Comparison of ENCODE assay signal across 8 mouse cellular contexts in genomic region chr1:37866286-37866685, GRCm38 (mm10). TPM values are rescaled to one million over a fixed set of nuclear protein-coding genes. Genes with fewer than 3 reads are reported as not detected.
DNase-seq lines count a peak whose midpoint lies in the region; ATAC-seq and TF ChIP-seq lines count a peak whose summit lies in the region.

TSS of gene Tsga10 (minus strand) at chr1:37866429.

- DNase-seq in heart, postnatal 14 days = no peak
- DNase-seq in MEL (ENCODE audit: low read depth, low spot score) = peak; percentile 56
- DNase-seq in adrenal gland, adult (ENCODE audit: inconsistent age in 2 of 2, low spot score in 1 of 2) = no peak
- DNase-seq in gastrocnemius, postnatal 4 days (ENCODE audit: low spot score in 2 of 2) = no peak
- no peak for DNase-seq in right cerebral cortex, postnatal 25 days

- peaks cover 5% of the 10 kb centered on the region; the same call in 1 of the 2 replicates for H3K4me1 ChIP-seq in heart, embryonic 15.5 days (replicated peaks)
- peaks cover 5 to 12% of the 10 kb centered on the region in 2 experiments; a peak in 3 of 4 replicates for H3K4me1 ChIP-seq in MEL (ENCODE audit: control insufficient read depth in 1 of 2, insufficient read depth in 2 of 2, low read length in 2 of 2)
- peaks cover 6% of the 10 kb centered on the region for H3K4me1 ChIP-seq in hindbrain, embryonic 13.5 days (replicated peaks)
- H3K4me1 ChIP-seq in liver, embryonic 16.5 days (ENCODE audit: control insufficient read depth, low read depth, low read length) = peaks cover 9% of the 10 kb centered on the region

- TF ChIP-seq POLR2A in MEL (IDR thresholded peaks at IDR 0.05; ENCODE audit: control insufficient read depth in 1 of 2, insufficient read depth in 1 of 2, low read depth in 1 of 2, low read length in 2 of 2, poor library complexity in 1 of 2) = no peak

- peak within 1 kb of the TSS; percentile 70 for H3K9ac ChIP-seq in heart, embryonic 15.5 days
- H3K9ac ChIP-seq in MEL (ENCODE audit: control insufficient read depth, low read depth, low read length, poor library complexity, severe bottlenecking) = peak within 1 kb of the TSS; percentile 88
- H3K9ac ChIP-seq in hindbrain, embryonic 13.5 days = peak within 1 kb of the TSS; percentile 78
- peak within 1 kb of the TSS; percentile 87 for H3K9ac ChIP-seq in liver, embryonic 16.5 days (ENCODE audit: low read depth, low read length)

- H3K4me3 ChIP-seq in heart, embryonic 15.5 days = peak within 1 kb of the TSS; percentile 69
- H3K4me3 ChIP-seq in MEL (ENCODE audit: control insufficient read depth in 1 of 2, insufficient read depth in 1 of 2, low read depth in 2 of 2, low read length in 2 of 2) = peak within 1 kb of the TSS; percentile 75 to 91
- peak within 1 kb of the TSS; percentile 69 for H3K4me3 ChIP-seq in hindbrain, embryonic 13.5 days
- peak within 1 kb of the TSS; percentile 70 for H3K4me3 ChIP-seq in liver, embryonic 16.5 days (ENCODE audit: low read depth, low read length)

- TF ChIP-seq RAD21 in MEL (IDR thresholded peaks at IDR 0.05; ENCODE audit: low read depth, low read length) = no peak

- H3K9me3 ChIP-seq in heart, embryonic 15.5 days (replicated peaks) = no peaks in the 10 kb centered on the region
- no peaks in the 10 kb centered on the region for H3K9me3 ChIP-seq in MEL (replicated peaks; ENCODE audit: insufficient read depth, low read length)
- H3K9me3 ChIP-seq in hindbrain, embryonic 13.5 days = no peaks in the 10 kb centered on the region
- H3K9me3 ChIP-seq in liver, embryonic 16.5 days (replicated peaks; ENCODE audit: control insufficient read depth, low read length) = no peaks in the 10 kb centered on the region

- peak within 1 kb of the TSS; percentile 91 for H3K27ac ChIP-seq in heart, embryonic 15.5 days
- peak within 1 kb of the TSS; percentile 88 for H3K27ac ChIP-seq in MEL (ENCODE audit: control insufficient read depth, low read depth, low read length)
- H3K27ac ChIP-seq in hindbrain, embryonic 13.5 days = peak within 1 kb of the TSS; percentile 95
- H3K27ac ChIP-seq in liver, embryonic 16.5 days (ENCODE audit: low read length) = peak within 1 kb of the TSS; percentile 92

- H3K79me2 ChIP-seq in MEL (ENCODE audit: control insufficient read depth, insufficient read depth, low read length, poor library complexity) = peaks cover 2% of the 10 kb centered on the region; the same call in 1 of the 2 replicates

- intact Hi-C loops in heart, postnatal 14 days (cut with DNase I) = loop anchor here (2.0 to 10.0 kb wide), 3 partner anchors 187 to 1669 kb away; partner anchors contain the start of gene Cnot11

- 86% methylated on average over 6 of the region's 6 CpGs for WGBS in heart, embryonic 15.5 days
- 82% methylated on average over 6 of the region's 6 CpGs for WGBS in hindbrain, embryonic 13.5 days
- 78% methylated on average over 6 of the region's 6 CpGs for WGBS in liver, embryonic 16.5 days (ENCODE audit: insufficient replicate concordance)

- peak within 1 kb of the TSS; percentile 85 for H3K4me2 ChIP-seq in heart, embryonic 15.5 days
- peak within 1 kb of the TSS; percentile 74 for H3K4me2 ChIP-seq in hindbrain, embryonic 13.5 days
- peak within 1 kb of the TSS; percentile 89 for H3K4me2 ChIP-seq in liver, embryonic 16.5 days (ENCODE audit: low read depth, low read length)

- TF ChIP-seq EP300 in MEL (IDR thresholded peaks at IDR 0.05; ENCODE audit: low read depth in 1 of 2, low read length in 2 of 2) = no peak

- H3K36me3 ChIP-seq in heart, embryonic 15.5 days = no peaks in the 10 kb centered on the region
- H3K36me3 ChIP-seq in MEL (ENCODE audit: control insufficient read depth in 1 of 2, insufficient read depth in 2 of 2, low read length in 2 of 2) = peaks cover 0 to 13% of the 10 kb centered on the region in 2 experiments; a peak in 2 of 4 replicates
- H3K36me3 ChIP-seq in hindbrain, embryonic 13.5 days = no peaks in the 10 kb centered on the region
- H3K36me3 ChIP-seq in liver, embryonic 16.5 days (ENCODE audit: control insufficient read depth, insufficient read depth) = no peaks in the 10 kb centered on the region

- no peak for ATAC-seq in heart, embryonic 15.5 days (replicated peaks; ENCODE audit: insufficient number of reproducible peaks, insufficient read depth, low FRiP score, low read depth)
- no peak for ATAC-seq in hindbrain, embryonic 13.5 days (ENCODE audit: low FRiP score)
- ATAC-seq in liver, embryonic 16.5 days (ENCODE audit: low read depth) = no peak

- H3K27me3 ChIP-seq in heart, embryonic 15.5 days = no peaks in the 10 kb centered on the region
- H3K27me3 ChIP-seq in MEL (ENCODE audit: control insufficient read depth in 1 of 2, insufficient read depth in 2 of 2, low read length in 2 of 2) = peaks cover 1 to 3% of the 10 kb centered on the region in 2 experiments; a peak in 3 of 4 replicates
- H3K27me3 ChIP-seq in hindbrain, embryonic 13.5 days = peaks cover 24% of the 10 kb centered on the region
- no peaks in the 10 kb centered on the region for H3K27me3 ChIP-seq in liver, embryonic 16.5 days (ENCODE audit: control insufficient read depth, insufficient read depth, low read depth, low read length)

- no peak for TF ChIP-seq CTCF in MEL (IDR thresholded peaks at IDR 0.05 in 2 of 3, conservative IDR thresholded peaks at IDR 0.05 in 1 of 3; ENCODE audit: control insufficient read depth in 1 of 3, insufficient read depth in 1 of 3, low read depth in 2 of 3, low read length in 3 of 3, poor library complexity in 1 of 3, severe bottlenecking in 1 of 3)

TF ChIP-seq in MEL, 35 proteins besides CTCF, POLR2A, EP300 and RAD21:
- TF ChIP-seq SIN3A (IDR thresholded peaks at IDR 0.05; ENCODE audit: low read length) (peak; percentile 16; the same call in 1 of the 2 replicates), CHD2 (IDR thresholded peaks at IDR 0.05; ENCODE audit: low read length) (no peak), ZMIZ1 (IDR thresholded peaks at IDR 0.05; ENCODE audit: low read depth, low read length) (no peak), BHLHE40 (IDR thresholded peaks at IDR 0.05; ENCODE audit: borderline replicate concordance, low read depth, low read length) (no peak), USF1 (IDR thresholded peaks at IDR 0.05; ENCODE audit: low read depth, low read length) (no peak), POLR2AphosphoS5 (IDR thresholded peaks at IDR 0.05; ENCODE audit: borderline replicate concordance, low read depth, low read length) (no peak), HCFC1 (IDR thresholded peaks at IDR 0.05; ENCODE audit: low read depth, low read length) (0 out of 2 replicates have a peak, but pooled peaks have one; percentile 46), MAX (IDR thresholded peaks at IDR 0.05; ENCODE audit: low read length) (0 out of 2 replicates have a peak, but pooled peaks have one; percentile 14), NRF1 (IDR thresholded peaks at IDR 0.05; ENCODE audit: insufficient read depth, low read depth, low read length, poor library complexity, severe bottlenecking) (no peak), UBTF (IDR thresholded peaks at IDR 0.05; ENCODE audit: borderline replicate concordance, insufficient read depth, low read depth, low read length) (no peak), ZNF384 (IDR thresholded peaks at IDR 0.05; ENCODE audit: low read depth, low read length) (no peak), MAFK (IDR thresholded peaks at IDR 0.05; ENCODE audit: borderline replicate concordance, low read depth, low read length) (no peak), KAT2A (conservative IDR thresholded peaks at IDR 0.05; ENCODE audit: low read depth, low read length) (no peak), ZC3H11A (IDR thresholded peaks at IDR 0.05; ENCODE audit: low read depth, low read length) (no peak), ETS1 (IDR thresholded peaks at IDR 0.05; ENCODE audit: low read depth, low read length) (no peak), GABPA (IDR thresholded peaks at IDR 0.05; ENCODE audit: low read depth, low read length) (no peak), MYB (IDR thresholded peaks at IDR 0.05; ENCODE audit: low read depth, low read length) (no peak), USF2 (IDR thresholded peaks at IDR 0.05; ENCODE audit: borderline replicate concordance in 1 of 2, insufficient read depth in 1 of 2, low read depth in 1 of 2, low read length in 2 of 2) (no peak), TBP (IDR thresholded peaks at IDR 0.05; ENCODE audit: low read depth, low read length) (no peak), MAZ (IDR thresholded peaks at IDR 0.05; ENCODE audit: low read depth, low read length) (no peak), SMC3 (IDR thresholded peaks at IDR 0.05; ENCODE audit: low read depth, low read length) (no peak), GATA1 (IDR thresholded peaks at IDR 0.05; ENCODE audit: low read depth, low read length) (no peak), TAL1 (IDR thresholded peaks at IDR 0.05; ENCODE audit: low read length) (no peak), MYC (IDR thresholded peaks at IDR 0.05; ENCODE audit: low read depth, low read length) (no peak)

RNA-seq across cellular contexts. Expression of gene Tsga10, which starts in this region (rescaled TPM):
- 4.1 and 4.8 TPM in 2 replicates for polyA plus RNA-seq in heart, embryonic 15.5 days (2015; fragmentation: Nextera tagmentation; extraction: Ambion mirVana)
- 1 to 10 TPM; 3.5 to 3.8 TPM for total RNA-seq in heart, postnatal 14 days (2021)
- total RNA-seq in MEL (2012; rRNA removed) = 0.35 and 0.49 TPM in 2 replicates
- polyA plus RNA-seq in MEL (2012; ENCODE audit: insufficient read depth in 1 of 2, insufficient read length in 2 of 2, low read depth in 1 of 2, low replicate concordance in 2 of 2, missing spikeins in 1 of 2) = under 1 TPM in 1 of 2 experiments, not detected in 1; 0.64 TPM
- polyA plus RNA-seq in hindbrain, embryonic 13.5 days (2015; fragmentation: Nextera tagmentation; extraction: Ambion mirVana) = 21.5 and 22.3 TPM in 2 replicates
- 1.1 and 1.4 TPM in 2 replicates for polyA plus RNA-seq in liver, embryonic 16.5 days (2015; fragmentation: Nextera tagmentation; extraction: Ambion mirVana)
- total RNA-seq in gastrocnemius, postnatal 4 days (2021) = 1 to 10 TPM; 4.7 to 5.4 TPM

Comparison
In these comparisons a context has a peak if more than half of its experiments do, and no peak if none do; other contexts are left out.
1. Peak in DNase-seq, H3K4me3 ChIP-seq, H3K27ac ChIP-seq and H3K9ac ChIP-seq in MEL; RNA of the gene not detected or under 1 TPM.